Mouse (Mus musculus) T-helper 17 cell (primary cell): ENCODE data around the gene Spryd3.
"Not testable (repeated sequence)": the region's sequence is repeated elsewhere in the genome, so short reads cannot be mapped to it uniquely, and the experiment has no call there.

Experiments used
- in situ Hi-C, 2 experiments: fragments of 300-600 bp; cut with MboI, MseI; formaldehyde crosslinking; loops; 1 replicate in 1 of 2; 2 replicates in 1 of 2; pipeline ENCODE4 v1.15.1; 2025; ENCODE audit warnings: high pct_unique_total_duplicates in 2 of 2

The Spryd3 gene

GRCm38 (mm10) chr15:102136129-102136758 lies at the start of gene Spryd3:
Gene Spryd3, minus strand, starts transcription at chr15:102136234.
- in situ Hi-C loops = no loop called here

GRCm38 (mm10) chr15:102183076-102183475 lies 47.0 kb upstream of the Spryd3 start:
- in situ Hi-C loops = no loop called here

DNA sequence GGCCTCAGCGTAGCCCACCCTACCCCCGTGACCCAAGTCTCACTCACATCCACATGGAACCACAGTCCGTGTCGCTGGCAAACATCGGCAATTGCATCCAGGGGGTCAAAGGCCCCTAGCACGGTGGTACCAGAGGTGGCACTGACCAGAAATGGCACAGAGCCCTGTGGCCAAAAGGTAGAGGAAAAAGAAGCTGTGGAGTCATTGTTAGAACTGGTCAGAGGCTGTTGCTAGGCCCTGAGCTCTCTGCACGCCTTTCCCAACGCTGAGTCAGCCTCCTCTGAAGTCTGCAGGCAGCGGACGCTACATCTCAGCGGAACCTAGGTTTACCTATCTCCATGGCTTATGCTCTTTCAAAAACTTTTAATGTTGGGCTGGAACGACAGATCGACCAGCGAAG lies 43.9 kb upstream of the Spryd3 start:
- in situ Hi-C loops = no loop called here

- in situ Hi-C loops = no loop called here
These were observed 43.1 kb upstream of the Spryd3 start for GRCm38 (mm10) chr15:102179106-102179505.

DNA sequence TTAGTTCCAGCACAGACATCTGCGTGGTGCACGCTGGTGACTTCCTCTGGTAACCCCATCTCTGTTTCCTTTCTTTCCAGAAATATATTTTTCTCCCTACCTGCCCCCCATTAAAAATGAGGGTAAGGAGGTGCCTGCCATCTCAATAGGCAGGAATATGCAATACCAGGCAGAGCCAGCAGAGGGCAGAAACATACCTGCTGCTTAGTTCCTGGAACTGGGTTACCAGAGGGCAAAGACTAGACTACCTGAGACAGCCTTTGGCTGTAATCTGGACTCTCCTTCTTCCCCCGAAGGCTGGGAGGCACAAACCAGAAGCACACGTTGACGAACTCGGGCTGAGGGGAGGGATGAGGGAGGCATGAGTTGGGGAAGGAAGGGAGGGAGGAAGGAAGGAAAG lies 42.2 kb upstream of the Spryd3 start:
- in situ Hi-C loops = no loop called here

DNA sequence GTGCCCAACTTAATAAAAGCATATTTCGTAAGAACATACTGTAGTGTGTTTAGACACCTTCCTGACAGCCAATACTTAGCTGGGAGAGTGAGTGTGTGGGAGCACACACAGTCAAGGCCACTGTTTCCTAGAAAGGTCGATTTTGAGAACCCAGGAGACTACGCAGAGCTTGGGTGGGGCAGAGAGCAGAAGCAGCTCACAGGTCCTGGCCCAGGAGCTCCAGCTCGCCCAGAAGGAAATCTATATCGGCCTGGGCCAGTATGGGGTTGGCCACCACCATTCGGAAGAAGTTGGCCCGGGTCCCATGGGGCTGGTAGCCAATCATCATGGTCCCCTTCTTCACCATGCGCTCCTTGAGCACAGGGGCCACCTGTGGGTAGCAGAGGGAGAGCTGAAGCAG lies 41.4 kb upstream of the Spryd3 start:
- in situ Hi-C loops = no loop called here

DNA sequence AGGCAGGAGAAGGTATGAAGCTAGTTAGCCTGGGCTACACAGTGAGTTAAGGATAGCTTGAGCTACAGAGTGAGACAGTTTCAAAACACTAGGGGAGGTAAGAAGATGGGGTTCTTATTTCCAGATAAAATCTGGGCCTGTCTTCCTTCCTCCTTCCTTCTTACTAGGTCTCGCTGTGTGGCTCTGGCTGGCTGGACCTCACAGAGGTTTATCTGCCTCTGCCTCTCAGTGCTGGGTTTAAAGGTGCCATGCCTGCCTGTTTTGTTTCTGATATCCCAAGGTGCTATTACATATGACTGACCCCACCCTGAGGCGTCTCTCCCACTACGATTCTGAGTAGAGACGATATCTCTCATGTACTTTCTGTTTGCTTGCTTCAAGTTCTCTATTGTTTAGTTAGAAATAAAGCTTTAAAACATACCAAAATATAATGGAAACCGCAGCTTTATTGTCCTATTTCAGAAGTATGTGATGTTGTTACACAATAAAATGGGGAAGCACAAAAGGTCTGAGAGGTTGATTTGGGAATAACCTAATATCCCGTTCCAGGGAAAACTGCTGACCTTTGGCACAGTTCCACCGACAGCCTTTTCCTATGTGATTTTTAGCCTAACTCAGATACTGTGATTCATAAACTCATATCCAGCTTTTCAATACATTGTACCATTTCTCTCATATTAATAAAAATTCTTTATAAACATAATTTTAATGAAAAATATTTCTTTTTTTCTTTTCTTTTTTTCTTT lies 40.7 kb upstream of the Spryd3 start:
- in situ Hi-C loops = no loop called here

GRCm38 (mm10) chr15:102175736-102176319 lies 39.8 kb upstream of the Spryd3 start:
- in situ Hi-C loops = no loop called here

GRCm38 (mm10) chr15:102173581-102173980 lies 37.5 kb upstream of the Spryd3 start:
- in situ Hi-C loops = no loop called here

DNA sequence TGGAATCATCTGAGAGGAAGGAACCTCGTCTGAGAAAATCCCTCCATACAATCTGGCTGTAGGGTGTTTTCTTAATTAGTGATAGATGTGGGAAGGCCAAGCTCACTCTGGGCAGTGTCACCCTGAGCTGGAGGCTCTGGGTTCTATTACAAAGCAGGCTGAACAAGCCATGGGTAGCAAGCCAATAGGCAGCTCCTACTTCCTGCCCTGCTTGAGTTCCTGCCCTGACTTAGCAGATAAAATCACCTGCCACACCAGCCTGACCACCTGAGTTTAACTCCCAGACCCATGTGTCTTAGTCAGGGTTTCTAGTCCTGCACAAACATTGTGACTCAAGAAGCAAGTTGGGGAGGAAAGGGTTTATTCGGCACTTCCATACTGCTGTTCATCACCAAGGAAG lies 33.0 kb upstream of the Spryd3 start:
- in situ Hi-C loops = no loop called here

DNA sequence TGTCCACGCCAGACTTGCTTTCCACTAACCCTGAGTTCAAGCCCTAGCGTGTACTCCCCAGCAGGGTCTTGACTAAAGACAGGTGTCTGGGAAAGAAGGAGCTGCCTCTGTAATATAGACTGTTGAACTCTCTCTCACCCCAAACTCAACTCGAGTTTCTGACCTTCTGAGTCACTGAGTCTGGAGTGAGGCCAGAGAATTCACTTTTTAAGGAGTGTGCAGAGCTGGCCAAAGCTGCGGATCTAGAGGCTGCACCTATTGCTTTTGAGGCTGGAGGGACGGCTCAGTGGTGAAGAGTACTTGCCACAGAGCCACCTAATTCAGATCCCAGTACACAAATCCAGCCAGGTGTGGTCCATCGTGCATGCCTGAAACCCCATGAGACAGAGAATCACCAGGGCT lies 31.6 kb upstream of the Spryd3 start:
- in situ Hi-C loops = no loop called here

DNA sequence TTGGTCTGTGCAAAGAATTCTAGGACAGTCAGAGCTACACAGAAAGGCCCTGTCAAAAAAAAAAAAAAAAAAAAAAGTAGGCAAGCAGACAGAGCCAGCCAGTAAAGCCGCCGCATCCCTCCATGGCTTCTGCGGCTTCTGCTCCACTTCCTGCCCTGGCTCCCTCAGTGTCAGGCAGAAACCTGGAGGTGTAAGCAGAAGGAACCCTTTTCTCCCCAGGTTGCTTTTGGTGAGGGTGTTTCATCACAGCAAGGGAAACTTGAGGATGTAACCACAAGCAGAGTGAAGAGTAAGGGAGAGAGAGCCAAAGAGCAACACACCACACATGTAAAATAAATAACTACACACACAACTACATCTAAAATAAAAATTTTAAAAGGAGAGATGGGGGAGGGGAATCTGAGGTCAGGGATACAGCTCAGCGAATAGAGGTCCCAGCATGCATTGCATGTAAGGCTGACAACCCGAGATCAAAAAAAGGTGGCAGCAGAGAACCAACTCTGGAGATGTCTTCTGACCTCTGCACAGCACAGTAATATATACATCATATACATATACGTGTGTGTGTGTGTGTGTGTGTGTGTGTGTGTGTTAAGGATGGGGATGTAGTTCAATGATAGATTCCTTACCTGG lies 29.6 kb upstream of the Spryd3 start:
- in situ Hi-C loops = no loop called here

GRCm38 (mm10) chr15:102163900-102164693 lies 28.1 kb upstream of the Spryd3 start:
- in situ Hi-C loops = no loop called here

- in situ Hi-C loops = no loop called here
These were observed 24.5 kb upstream of the Spryd3 start for GRCm38 (mm10) chr15:102160415-102161060.

DNA sequence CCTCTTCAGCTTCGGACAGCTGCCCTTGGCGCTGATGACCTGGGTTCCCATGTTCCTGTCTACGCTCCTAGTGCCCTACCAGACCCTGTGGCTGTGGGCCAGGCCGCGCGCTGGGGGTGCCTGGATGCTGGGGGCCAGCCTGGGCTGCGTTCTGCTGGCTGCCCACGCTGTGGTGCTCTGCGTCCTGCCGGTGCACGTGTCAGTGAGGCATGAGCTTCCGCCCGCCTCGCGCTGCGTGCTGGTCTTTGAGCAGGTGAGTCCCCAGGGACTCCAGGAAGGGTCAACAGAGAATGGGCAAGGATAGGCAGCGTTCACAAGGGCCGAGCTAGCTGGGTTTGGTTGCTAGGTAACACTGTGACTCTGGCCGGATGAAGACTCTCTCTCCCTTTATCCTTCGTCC lies 20.8 kb upstream of the Spryd3 start:
- in situ Hi-C loops = no loop called here

DNA sequence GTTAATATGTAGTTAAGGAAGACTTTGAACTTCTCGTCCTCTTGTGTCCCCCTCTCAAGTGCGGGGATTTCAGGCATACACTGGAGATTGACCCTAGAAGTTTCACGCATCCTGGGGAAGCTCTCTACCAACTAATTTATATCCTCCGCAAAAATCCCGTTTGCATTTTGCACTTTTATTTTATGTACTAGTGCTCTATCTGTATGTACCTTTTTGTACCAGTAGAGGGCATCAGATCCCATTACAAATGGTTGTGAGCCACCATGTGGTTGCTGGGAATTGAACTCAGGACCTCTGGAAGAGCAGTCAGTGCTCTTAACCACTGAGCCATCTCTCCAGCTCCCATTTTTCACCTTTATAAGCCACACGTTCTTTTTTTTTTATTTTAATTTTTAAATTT lies 19.0 kb upstream of the Spryd3 start:
- in situ Hi-C loops = not testable (repeated sequence)

GRCm38 (mm10) chr15:102152646-102153045 lies 16.6 kb upstream of the Spryd3 start:
- in situ Hi-C loops = no loop called here

DNA sequence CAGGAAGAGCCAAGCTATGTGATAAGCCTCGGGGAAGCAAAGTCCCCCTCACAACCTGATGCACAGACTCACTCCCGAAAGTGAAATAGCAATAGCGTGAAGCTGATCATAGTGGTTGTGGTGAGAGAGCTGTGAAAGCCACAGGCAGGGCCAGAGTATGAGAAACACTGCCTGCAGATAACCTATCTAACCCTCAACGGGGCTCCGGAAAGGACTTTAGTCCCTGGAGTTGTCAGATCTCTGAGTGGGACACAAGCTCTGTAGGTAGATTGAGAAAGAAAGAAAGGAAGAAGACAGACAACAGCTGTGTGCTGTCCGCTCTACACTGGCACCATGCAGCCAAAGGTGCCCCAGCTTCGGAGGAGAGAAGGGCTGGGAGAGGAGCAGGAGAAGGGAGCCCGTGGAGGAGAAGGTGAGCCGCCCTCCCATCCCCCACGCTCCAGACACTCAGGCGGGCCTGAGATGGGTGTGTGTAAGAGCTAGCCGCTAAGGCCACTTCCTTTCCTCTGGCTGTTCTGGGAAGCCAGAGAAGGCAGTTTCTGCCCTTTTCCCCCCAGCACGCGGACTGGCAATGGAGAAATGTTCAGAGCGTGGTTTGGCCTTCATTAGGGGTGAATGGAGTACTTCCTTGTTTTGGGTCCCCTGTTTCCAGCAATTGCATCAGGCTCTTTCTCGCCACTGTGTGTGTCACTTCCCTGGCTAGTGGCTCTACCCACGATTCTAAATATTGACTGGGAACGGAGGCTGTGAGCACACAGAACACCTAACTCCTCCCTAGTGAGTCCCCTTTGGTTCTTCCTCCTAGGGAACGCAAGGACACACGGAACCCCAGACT lies 14.5 kb upstream of the Spryd3 start, which contains the start of gene Soat2:
Soat2 (plus strand) TSS at position 226 of the 835 bp plus-strand sequence.
- in situ Hi-C loops = no loop called here

GRCm38 (mm10) chr15:102149561-102149960 lies 13.5 kb upstream of the Spryd3 start:
- in situ Hi-C loops = no loop called here
